Mouse (Mus musculus): ENCODE measurements at regions not wholly inside any gene's neighbourhood (a gene's known extent, or its start where the extent isn't known, plus 50 kb on each side); places are given as distances from the start of the nearest gene placed in this dataset.

GRCm38 (mm10) chr8:8168674-8169073 is 492.4 kb downstream of the Efnb2 start:
- DNase-seq: no peak

DNA sequence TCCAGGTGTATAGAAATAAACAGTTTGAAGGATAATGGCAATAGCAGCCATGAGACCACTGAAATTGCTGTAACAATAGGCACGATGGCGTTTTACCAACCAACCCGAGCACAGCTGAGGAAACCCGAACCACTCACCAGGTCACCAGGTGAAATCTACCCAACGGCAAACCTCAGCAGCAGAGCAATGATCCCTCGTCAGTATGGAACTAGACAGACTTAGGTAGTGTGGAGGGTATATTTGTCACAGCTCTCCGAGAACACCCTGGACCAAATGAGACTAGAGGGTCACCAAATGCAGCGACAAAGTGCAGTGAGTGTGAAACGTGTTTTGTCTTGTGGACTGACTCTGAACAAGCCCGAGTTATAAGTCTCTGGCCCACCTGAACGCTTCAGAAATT is 492.8 kb downstream of the Efnb2 start:
- DNase-seq: no peak

GRCm38 (mm10) chr8:8147527-8147926 is 513.5 kb downstream of the Efnb2 start:
- DNase-seq: no peak

- DNase-seq: no peak
Observed at GRCm38 (mm10) chr8:8142933-8143495, 518.0 kb downstream of the Efnb2 start.

GRCm38 (mm10) chr8:8142461-8142860 is 518.6 kb downstream of the Efnb2 start:
- DNase-seq: no peak

DNA sequence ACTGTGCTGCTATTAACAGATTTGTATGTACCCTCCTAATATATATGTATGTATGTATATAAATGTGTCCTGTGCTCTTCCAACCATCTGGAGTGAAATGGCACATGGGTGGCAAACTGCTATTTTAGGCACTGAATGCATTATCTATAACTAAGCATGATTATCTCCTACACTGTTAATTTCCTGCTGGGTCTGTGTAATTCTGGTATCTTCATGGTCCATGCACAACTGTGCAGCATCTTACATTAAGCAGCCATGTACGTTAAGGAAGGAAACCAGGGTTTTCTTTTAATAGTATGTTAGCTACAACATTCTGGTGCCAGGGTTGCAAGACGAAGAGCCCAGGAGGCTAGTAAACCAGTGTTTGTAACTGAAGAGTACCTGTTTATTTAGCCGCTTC is 521.3 kb downstream of the Efnb2 start:
- no peak for DNase-seq

- DNase-seq: no peak
Observed at GRCm38 (mm10) chr8:8133001-8133785, 527.8 kb downstream of the Efnb2 start.

- DNase-seq: no peak
Observed at GRCm38 (mm10) chr8:8131961-8132376, 529.1 kb downstream of the Efnb2 start.

- no peak for DNase-seq
Observed at GRCm38 (mm10) chr8:8130806-8131205, 530.2 kb downstream of the Efnb2 start.

DNA sequence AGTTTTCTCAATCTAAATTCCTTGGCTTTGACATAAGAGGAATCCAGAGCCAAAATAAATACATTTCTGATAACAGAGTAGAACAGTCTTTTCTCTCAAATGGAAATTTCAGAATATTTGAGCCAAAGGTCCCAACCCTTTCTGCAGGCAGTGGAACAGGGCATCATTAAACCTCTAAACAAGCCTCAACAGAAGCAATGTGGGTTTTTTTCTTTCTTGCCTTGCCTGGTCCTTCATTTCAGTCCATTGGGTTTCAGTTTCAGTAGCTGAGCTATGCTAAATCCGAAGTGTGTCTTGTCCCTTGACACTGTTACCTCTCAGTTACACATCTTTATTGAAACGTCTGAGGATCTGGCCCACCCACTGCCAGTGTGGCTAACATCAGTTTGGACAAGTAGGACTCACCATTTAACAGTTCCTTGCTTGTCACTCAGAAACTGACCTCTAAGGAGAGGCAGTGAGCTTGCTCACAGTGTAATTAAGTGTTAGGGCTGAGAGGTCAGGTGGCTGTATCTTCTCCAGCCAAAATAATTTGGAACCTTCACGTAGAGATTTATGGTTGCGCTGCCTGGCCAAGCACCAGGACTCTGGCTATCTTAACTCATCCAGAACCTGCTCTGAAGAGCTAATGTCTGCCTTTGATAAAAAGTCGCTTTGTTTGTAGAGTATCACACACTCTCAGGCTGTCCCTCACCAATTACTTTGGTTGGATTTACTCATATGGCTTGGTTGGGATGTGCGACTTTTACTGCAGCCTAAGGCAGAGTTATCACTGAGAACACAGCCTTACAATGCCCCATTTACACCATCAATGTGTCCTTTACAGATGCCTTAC is 545.2 kb downstream of the Efnb2 start:
- DNase-seq: no peak

DNA sequence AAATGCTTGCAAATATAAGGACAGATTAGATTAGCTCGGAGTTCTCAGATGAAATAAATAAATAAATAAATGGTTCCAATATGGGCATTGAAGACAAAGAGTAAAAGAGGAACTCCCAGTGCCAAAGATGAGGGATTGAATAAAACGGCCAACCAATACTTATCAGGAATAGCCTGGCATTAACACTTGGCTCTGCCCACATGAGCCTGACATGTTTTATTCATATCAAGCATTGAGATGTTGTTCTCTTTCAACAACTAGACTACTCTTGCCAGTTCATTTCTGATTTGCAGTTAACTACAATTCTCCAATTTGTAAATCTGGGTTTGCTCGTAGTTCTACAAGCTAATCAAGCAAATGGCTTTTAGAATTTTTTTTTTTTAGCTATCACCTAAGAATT is 546.4 kb downstream of the Efnb2 start:
- DNase-seq: no peak

- no peak for DNase-seq
Observed at GRCm38 (mm10) chr8:8109785-8110350, 551.2 kb downstream of the Efnb2 start.

DNA sequence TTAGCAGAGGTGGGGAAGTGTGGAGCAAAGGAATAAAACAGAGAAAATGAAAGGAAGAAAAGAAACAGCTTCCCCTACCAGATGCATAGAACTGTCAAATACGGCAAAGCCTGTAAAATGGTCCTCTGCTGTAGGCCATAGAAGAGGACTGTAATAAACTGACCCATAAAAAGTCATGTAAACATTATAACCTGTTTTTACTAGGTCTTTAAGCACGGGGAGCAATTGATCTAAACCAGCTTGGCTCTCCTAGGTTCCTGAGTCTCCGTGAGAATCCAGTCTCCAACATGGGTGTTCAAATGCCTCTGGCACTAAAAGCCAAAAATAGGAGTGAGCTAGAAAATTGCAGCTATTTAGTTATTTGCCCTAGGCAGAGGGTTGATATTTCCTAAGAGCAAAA is 557.5 kb downstream of the Efnb2 start:
- DNase-seq: no peak

DNA sequence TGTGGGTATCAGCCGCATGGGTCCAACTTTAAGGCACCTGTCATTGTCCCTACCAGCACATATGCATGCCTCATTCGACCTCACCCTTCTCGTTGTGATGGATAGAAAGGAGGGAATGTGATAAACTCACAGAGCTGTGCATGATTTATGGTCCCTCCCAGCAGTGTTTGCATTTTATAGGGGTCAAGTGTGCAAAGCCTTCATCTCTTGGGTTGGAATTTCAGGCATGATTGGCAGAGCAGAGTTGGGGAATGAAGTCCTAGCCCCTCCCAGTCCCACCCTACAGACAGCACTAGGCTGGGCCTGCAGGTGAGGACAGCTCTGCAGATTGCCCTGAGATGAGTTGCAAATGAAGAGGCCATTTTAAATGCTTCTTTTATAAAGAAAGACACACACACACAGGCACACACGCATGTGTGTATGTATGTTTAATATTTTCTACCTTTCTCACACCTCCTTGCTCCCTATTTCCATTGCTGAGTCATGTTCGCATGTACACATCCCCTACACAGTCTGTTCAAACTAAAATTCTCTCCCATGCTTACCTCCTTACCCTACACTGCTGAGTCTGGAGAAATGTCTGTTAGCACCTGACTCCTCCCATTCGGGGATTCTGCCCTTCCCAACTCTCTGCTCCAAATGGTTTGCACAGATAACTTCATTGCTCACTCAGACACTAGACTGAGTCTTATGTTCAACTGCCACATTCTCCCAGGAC is 558.9 kb downstream of the Efnb2 start:
- DNase-seq: no peak

DNA sequence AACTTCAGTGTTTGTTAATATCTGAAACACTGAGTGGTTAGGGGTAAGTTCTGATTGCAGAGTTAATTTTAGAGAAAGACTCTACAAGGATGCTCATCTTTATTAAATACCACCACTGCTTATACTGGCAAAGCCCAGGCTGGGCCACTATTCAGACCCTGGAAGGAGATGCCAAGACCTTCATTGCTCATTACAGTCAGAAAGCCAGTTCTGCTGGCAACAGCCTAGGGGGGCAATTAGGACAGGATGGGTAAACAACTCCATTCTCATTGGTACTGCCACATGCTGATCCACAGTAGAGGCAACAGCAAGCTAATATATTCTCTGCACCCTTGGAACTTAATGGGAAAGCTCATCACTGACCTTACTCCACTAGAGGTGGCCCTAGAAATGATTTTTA is 568.5 kb downstream of the Efnb2 start:
- no peak for DNase-seq

- DNase-seq: no peak
Observed at GRCm38 (mm10) chr8:8084652-8085051, 576.4 kb downstream of the Efnb2 start.

GRCm38 (mm10) chr8:8064074-8064473 is 597.0 kb downstream of the Efnb2 start:
- no peak for DNase-seq

DNA sequence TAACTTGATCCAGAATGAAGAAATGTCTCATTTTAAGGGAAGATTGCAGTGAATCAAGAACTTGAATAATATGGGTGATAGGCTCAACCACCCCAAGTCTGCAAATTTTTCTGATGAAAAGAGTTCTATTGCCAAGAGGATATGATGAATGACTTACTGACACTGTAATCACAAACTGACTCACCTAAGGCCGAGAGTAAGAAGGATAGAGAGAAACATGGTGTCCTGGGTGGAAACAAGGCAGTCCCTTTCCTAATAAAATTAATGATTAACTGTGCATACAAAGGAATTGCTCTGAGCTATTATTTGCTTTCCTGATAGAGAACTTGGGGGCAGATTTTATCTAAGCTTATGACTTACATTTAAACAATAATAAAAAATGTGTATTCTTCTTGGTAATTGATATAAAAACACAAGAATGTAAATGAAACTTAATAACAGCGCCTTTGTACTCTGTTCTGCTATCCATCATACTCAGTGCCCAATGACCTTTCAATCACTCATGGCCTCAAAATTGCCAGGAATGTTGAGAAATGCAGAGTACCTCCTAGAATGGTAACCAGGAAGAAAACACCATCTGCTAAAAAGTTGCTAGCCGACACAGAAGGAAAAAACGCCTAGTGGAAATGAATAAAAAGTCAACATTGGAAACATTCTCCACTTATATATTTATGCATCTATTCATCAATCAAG is 606.7 kb downstream of the Efnb2 start:
- DNase-seq: no peak

DNA sequence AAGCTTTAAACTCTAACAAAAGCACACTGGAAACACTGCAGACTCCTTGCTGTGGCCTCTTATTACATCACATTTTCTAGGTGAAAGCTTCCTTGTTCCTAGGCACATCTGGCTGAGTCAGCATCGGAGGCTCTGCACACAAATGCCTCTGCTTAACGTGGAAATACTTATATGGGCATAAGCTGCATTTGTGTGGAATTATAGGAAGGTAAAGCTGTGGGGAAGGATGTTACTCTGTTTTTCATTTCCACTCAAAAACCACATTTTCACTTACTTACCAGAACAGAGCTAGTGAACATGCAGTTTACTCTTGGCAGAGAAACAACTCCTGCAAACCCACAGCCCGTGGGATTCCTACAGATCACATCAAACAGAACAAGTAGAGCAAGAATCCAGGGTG is 609.9 kb downstream of the Efnb2 start:
- DNase-seq: no peak

- DNase-seq: no peak
Observed at GRCm38 (mm10) chr8:8050778-8051177, 610.3 kb downstream of the Efnb2 start.

GRCm38 (mm10) chr8:8044926-8045325 is 616.1 kb downstream of the Efnb2 start:
- no peak for DNase-seq

GRCm38 (mm10) chr8:8044296-8044695 is 616.7 kb downstream of the Efnb2 start:
- no peak for DNase-seq
